Mouse (Mus musculus): ENCODE results near the gene Tfr2. TPM values are rescaled to one million over a fixed set of nuclear protein-coding genes. Genes with fewer than 3 reads are reported as not detected.
"Not testable (repeated sequence)": the region's sequence is repeated elsewhere in the genome, so short reads cannot be mapped to it uniquely, and the experiment has no call there.

Gene Tfr2
- total RNA-seq, 2 experiments from 2014 or later = 22.4 to 23.0 TPM

GRCm38 (mm10) chr5:137614921-137615320 is 45.3 kb downstream of the Tfr2 start:
- DNase-seq (ENCODE audit: low spot score in 2 of 2) = not testable (repeated sequence)

- DNase-seq (ENCODE audit: low spot score in 2 of 2) = no peak
Measured at GRCm38 (mm10) chr5:137615347-137615746, 45.7 kb downstream of the Tfr2 start.

GRCm38 (mm10) chr5:137623937-137624530 is 54.4 kb downstream of the Tfr2 start:
- no peak for DNase-seq (ENCODE audit: low spot score in 2 of 2)

GRCm38 (mm10) chr5:137627991-137628390 is 58.4 kb downstream of the Tfr2 start:
- DNase-seq (ENCODE audit: low spot score in 2 of 2) = no peak

- DNase-seq (ENCODE audit: low spot score in 2 of 2) = peak; percentile 96 to 97
Measured at GRCm38 (mm10) chr5:137628498-137629305, 59.1 kb downstream of the Tfr2 start, which contains the start of the genes Fbxo24, Lrch4 and Gm20605. Gene Fbxo24 (minus strand): TSS chr5:137629002. Gene Lrch4 (plus strand): TSS chr5:137629121. Gene Gm20605 (plus strand): TSS chr5:137629175.

GRCm38 (mm10) chr5:137629306-137629721 is 59.7 kb downstream of the Tfr2 start:
- no peak for DNase-seq (ENCODE audit: low spot score in 2 of 2)

- DNase-seq (ENCODE audit: low spot score in 2 of 2) = no peak
Measured at GRCm38 (mm10) chr5:137629906-137630545, 60.4 kb downstream of the Tfr2 start.

GRCm38 (mm10) chr5:137630602-137631001 is 61.0 kb downstream of the Tfr2 start:
- DNase-seq (ENCODE audit: low spot score in 2 of 2) = no peak

- no peak for DNase-seq (ENCODE audit: low spot score in 2 of 2)
Measured at GRCm38 (mm10) chr5:137631171-137631570, 61.5 kb downstream of the Tfr2 start.

GRCm38 (mm10) chr5:137631591-137631990 is 62.0 kb downstream of the Tfr2 start:
- no peak for DNase-seq (ENCODE audit: low spot score in 2 of 2)

GRCm38 (mm10) chr5:137633397-137634084 is 63.9 kb downstream of the Tfr2 start:
- DNase-seq (ENCODE audit: low spot score in 2 of 2) = no peak

Small RNAs within 50 kb of the gene (microRNA-seq; reads per million reads assigned to microRNA genes)
- gene Mir6418 = 1.6 to 2.9 reads per million in 2 experiments

Other genes with a start within 250 kb of the Tfr2 start
- gene Slc12a9, start 236.2 kb upstream of the Tfr2 start, total RNA-seq (2021) = 10 to 100 TPM; 28.8 to 30.7 TPM
- 1 to 10 TPM; 8.3 to 9.3 TPM for gene Ephb4, start 219.7 kb upstream of the Tfr2 start, total RNA-seq (2021)
- under 1 TPM; 0.36 to 0.43 TPM for gene Zan, start 92.8 kb upstream of the Tfr2 start, total RNA-seq (2021)
- gene Pop7, start 67.3 kb upstream of the Tfr2 start, total RNA-seq (2021) = 10 to 100 TPM; 30.7 to 36.5 TPM
- 10 to 100 TPM; 40.2 to 50.4 TPM for gene Gigyf1, start 51.3 kb upstream of the Tfr2 start, total RNA-seq (2021)
- gene Epo, start 36.6 kb upstream of the Tfr2 start, total RNA-seq (2021) = not detected
- gene Gnb2, start 36.3 kb upstream of the Tfr2 start, total RNA-seq (2021) = 100 to 1,000 TPM; 874 to 885 TPM
- 100 to 1,000 TPM; 124 to 134 TPM for gene Actl6b, start 16.3 kb upstream of the Tfr2 start, total RNA-seq (2021)
- 10 to 100 TPM; 46.1 to 51.8 TPM for gene Mospd3, start 31.2 kb downstream of the Tfr2 start, total RNA-seq (2021)
- 10 to 100 TPM; 10.7 to 12.0 TPM for gene Pcolce, start 43.9 kb downstream of the Tfr2 start, total RNA-seq (2021)
- under 1 TPM; 0.27 to 0.36 TPM for gene Fbxo24, start 59.2 kb downstream of the Tfr2 start, total RNA-seq (2021)
- 10 to 100 TPM; 13.2 to 20.1 TPM for gene Lrch4, start 59.3 kb downstream of the Tfr2 start, total RNA-seq (2021)
- 1 to 10 TPM; 8.7 to 8.9 TPM for gene Gm20605, start 59.3 kb downstream of the Tfr2 start, total RNA-seq (2021)
- gene Sap25, start 71.5 kb downstream of the Tfr2 start, total RNA-seq (2021) = 1 to 10 TPM; 5.0 to 7.5 TPM
- under 1 TPM; 0.18 to 0.25 TPM for gene Irs3, start 75.9 kb downstream of the Tfr2 start, total RNA-seq (2021)
- 10 to 100 TPM; 46.2 to 46.9 TPM for gene Agfg2, start 114.9 kb downstream of the Tfr2 start, total RNA-seq (2021)
- gene Nyap1, start 171.8 kb downstream of the Tfr2 start, total RNA-seq (2021) = 100 to 1,000 TPM; 100 to 105 TPM
- 100 to 1,000 TPM; 141 to 146 TPM for gene Tsc22d4, start 175.9 kb downstream of the Tfr2 start, total RNA-seq (2021)
- 10 to 100 TPM; 23.2 to 31.6 TPM for gene Ppp1r35, start 209.0 kb downstream of the Tfr2 start, total RNA-seq (2021)
- 10 to 100 TPM; 33.0 to 33.7 TPM for gene Mepce, start 217.8 kb downstream of the Tfr2 start, total RNA-seq (2021)
- 1 to 10 TPM; 4.8 to 6.3 TPM for gene Zcwpw1, start 218.0 kb downstream of the Tfr2 start, total RNA-seq (2021)

Data from layer of hippocampus, postnatal 10 days (tissue).